Mouse (Mus musculus) Muller cell, postnatal 12 days (primary cell): ENCODE measurements around the gene Ppp6r1.

Experiments used
- DNase-seq: peaks from one replicate; pipeline ENCODE4 v3.0.0-alpha.2; 2015; ENCODE audit errors: inconsistent ontology term

Ppp6r1 gene

DNA sequence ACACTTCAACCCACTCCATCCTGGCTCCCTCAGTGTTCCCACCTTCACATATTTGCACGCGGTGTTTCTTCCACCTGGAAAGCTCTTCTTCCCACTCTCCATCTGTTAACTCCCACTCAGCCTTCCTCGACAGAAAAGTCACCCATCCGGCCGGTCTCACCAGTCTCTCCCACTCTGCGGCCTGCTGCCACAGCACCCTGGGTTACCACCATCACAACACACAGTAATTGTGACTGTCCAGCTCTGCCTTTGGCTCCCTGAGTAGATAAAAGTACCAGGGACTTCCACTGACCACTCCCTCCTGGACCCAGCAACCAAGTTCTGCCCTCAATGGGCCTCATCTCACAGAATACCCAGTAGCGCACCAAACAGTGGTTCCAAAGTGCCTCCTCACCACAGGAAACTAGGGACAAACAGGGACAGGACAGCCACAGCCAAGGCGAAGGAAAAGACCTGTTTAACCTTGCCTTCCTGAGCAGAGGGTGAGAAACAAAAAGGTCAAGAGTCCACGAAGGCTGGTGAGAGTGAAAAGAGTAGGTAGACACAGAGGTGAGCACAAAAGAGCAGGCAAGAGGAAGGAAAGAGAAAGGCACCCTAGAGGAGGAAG is 1.2 kb downstream of the Ppp6r1 start:
- peak; percentile 8 for DNase-seq

DNA sequence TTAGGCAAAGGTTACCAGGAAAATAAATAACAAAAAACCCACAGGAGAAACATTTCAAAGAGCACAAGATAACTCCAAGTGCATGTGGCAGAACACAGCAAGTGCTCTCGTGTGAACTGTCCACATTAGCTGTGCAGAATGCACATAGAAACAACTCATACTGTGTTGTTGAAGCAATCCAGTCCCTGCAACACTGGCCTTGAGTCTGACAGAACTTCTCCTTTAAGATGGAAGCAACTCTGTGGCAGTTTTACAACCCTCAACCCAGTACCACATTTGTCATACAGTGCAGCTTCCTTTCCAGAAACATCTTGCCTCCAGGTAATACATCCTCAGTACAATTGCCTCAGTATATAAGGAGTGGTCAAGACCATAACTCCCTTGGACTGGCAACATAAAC is 2.0 kb downstream of the Ppp6r1 start:
- DNase-seq = no peak

DNA sequence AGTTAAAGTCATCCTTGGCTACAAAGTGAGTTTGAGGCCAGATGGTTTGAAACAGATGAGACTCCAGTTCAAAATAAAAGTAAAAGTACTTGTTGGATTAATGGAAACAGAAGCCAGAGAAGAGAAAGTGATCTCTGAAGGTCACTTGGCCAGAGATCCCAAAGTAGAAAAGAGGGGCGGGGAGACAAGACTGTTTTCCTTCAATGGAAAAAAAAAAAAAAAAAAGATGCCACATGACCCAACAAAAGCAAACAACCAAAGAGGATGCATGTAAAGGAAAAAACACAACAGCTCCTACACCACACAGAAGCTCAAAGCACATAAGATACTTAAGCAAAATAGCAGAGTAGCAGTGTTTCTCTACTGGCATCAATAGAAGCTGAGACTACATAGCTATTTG is 2.9 kb downstream of the Ppp6r1 start:
- no peak for DNase-seq

DNA sequence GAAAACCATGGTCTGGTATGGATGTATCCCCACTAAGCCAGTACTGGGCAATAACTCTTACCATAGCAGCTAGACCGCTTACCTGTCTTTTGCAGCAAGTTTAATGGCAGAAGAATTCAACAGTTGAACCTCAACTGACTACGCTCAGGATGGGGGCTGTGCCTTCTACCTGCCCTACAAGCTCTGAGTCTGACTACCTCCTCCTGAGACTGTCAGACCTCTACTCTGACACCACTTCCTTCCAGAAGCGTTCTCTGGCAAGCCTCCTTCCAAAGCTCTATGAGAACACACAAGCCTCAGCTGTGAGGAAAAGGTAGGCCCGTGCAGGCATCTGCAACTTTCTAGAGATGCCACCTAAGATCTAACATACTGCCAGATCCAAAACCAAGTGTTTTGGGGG is 3.4 kb downstream of the Ppp6r1 start:
- no peak for DNase-seq

DNA sequence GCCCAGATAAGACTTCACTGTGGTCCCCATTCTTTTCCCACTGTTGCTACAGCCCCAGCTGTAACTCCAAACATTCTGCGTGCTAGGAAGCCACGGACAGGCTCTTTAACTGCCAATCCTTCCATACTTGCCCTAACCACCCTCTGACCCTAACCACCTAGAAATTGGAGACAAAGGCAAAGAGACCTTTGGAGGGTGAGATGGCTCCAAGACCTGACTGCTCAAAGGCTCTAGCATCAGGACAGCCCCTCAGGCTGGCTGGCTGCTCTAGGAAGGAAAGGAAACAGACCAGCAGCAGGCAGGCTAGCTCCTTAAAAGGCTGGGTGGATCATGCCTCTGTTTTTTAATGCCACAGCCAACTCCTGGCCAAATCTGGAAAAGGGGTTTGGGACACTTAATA is 4.6 kb downstream of the Ppp6r1 start:
- DNase-seq = no peak

DNA sequence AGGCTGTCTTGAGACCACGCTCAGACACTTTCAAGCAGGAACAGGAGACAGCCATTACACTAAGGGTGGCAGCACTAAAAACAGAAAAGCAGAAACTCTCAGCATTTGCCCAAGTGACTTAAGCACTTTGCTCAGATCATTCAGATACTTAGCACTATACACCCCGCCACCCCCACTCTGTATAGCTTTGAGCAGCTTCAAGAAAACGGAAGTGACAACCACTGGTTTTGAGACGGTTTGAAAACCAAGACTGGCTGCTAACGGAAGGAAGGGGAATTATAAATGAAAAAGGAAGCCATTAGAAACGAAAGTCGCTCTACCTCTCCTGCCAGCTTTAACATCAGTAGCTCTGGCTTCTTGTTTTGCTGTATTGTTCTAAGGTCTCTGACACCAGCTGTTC is 5.0 kb downstream of the Ppp6r1 start:
- DNase-seq = no peak

DNA sequence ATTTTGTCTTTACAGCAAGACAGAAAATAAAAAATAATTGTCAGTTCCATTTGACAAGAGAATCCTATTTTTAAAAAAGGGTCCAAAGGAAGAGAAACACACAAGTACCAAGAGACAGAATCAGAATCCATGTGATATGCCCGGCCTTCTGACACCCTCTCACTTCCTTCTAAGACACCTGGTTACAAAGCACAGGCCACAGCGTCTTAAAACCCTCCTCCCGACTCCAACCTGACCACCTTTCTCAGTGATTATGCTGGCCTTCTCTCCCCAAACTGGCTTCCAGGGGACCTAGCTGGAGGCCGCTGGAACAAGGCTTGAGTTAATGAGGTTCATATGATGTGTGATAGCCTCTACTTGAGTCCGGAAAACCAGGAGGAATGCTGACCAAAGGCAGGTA is 5.5 kb downstream of the Ppp6r1 start:
- no peak for DNase-seq

DNA sequence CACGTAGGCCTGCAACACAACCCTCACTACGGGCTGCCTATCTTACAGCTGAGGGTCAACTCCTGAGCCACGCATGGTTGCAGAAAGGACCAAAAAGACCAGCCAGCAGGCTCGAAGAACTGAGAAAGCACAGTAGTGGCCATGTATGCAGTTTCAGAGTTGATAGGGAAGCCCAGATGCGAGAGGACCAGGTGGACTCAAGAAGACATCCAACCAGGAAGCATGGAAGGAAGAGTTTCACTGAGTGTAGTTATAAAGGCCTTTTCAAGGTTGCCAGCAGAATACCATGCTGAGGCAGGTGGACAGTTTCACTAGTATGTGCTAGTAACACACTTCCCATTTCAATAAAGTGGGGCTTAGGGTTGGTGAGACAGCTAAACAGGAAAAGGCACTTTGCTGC is 6.1 kb downstream of the Ppp6r1 start:
- no peak for DNase-seq

DNA sequence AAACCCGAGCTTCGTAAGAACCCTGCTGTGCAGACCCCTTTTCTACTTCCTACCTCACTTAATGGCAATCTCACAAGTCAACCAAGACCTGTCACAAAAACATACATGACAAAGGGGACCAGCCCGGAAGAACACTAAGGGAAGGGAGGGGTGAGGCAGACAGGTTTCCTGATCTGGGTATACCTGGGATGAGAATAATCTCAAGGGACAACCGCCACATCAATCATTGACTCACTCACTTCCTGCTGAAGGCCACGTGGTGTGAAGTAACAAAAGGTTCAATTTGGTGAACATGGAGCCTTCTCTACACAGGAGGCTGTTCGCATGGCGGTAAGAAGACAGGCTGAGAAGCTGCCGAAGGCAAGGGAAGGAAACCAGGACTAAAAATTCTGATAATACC is 7.2 kb downstream of the Ppp6r1 start:
- no peak for DNase-seq

DNA sequence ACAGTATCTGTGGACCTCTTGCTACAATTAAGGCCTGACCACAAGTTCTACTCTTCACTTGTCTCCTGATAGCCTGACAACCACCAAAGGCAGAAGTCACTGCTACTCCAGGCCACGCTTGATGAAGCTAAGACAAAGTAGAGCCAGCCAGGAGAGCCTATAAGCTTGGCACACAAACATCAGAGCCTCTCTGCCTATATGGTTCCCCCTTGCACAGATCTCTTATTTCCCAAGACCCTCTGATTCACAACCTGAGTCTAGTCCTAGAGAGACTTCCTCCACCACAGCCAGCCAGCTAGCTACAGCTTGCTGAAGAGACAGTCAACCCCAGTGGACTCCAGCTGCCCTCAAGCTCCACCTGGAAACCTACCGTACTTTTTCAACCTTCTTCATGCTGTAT is 10.8 kb downstream of the Ppp6r1 start:
- DNase-seq = no peak

DNA sequence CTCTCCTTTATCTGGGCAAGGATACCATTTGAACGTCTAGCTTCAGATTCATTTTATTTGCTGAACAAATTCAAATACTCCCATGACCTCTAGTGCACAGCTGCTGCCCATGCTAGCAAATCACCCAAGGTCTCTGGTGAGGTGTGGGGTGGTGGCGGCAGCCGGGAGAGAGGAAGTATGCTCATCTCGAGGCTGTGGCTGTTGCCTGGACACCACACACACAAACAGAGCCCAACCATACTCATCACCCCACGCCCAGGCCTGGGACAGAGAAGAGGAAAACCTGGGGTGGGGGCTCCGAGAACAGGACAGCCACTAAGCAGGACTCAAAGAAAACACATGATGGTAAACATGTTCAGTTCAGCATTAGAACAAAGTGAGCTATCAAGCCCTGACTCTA is 11.5 kb downstream of the Ppp6r1 start:
- peak; percentile 9 for DNase-seq

DNA sequence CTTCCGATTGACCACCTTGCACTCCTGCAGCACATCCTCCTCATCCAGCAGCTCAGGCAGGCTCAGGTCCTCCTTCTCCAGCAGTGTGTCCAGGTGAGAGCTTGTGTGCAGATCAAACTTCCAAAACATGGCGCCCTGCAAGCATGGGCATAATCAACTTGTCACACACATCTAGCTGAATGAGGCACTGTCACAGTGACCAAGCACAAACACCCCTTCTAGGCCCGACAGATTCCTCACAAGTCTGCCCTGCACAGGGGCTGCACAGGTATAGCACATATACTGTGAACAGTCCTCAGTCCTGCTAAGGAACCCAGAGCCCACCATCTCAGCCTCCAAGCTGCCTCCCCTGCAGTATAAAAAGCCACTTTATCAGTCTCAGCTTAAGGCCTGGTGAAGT is 12.0 kb downstream of the Ppp6r1 start:
- DNase-seq = no peak

DNA sequence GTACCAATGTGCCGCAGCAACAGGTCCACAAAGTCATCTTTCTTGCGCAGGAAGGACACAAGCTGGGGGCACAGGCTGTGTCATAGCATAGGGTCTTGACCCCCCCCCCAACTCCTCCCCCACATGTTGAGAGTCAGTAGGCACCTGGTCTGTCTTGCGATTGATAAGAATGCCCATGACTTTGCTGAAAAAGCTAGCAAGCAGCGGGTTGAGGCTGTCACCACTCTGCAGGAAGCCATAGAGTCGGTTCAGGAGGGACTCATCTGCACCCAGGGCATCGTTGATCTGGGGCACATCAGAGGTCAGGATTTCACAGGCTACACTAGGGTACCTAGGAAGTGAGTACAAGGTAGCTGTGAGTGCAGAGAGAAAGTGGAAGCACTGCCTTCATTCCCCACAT is 15.6 kb downstream of the Ppp6r1 start:
- no peak for DNase-seq

DNA sequence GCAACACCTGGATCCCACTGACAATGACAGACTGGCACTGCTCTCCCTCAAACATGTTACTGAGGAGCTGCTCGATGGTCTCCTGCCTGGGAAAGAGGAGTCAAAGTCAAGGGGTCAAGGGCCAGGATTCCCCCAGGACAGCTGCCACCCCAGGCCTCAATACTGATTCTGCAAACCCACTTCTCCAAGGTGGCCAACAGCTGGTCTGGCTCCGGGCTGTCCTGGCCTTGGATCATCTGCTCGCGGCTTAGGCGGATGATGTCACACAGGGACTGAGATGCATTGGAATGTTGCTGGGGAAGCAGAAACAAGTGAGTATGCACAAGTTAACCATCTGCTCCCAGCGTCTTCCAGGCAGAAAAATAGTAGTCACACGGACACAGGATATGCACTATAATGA is 16.9 kb downstream of the Ppp6r1 start:
- DNase-seq = no peak

DNA sequence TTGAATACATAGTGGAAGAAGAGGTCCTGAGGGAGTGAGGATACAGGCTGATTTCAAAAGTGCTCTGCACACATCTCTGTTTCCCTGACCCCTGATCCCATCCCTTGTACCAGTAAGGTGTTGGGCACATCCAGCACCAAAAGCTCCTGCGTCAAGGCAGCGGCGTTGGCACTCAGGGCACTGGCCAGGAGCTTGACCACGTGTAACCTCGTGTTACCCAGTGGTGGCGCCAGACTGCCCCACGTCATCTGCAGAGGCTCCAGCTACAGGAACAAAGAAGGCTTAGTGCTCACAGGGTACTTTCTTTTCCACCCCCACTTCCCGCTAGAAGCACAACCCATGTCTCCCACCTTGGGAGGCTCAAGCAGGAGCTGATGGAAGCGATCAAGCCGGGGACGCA is 17.7 kb downstream of the Ppp6r1 start:
- no peak for DNase-seq

DNA sequence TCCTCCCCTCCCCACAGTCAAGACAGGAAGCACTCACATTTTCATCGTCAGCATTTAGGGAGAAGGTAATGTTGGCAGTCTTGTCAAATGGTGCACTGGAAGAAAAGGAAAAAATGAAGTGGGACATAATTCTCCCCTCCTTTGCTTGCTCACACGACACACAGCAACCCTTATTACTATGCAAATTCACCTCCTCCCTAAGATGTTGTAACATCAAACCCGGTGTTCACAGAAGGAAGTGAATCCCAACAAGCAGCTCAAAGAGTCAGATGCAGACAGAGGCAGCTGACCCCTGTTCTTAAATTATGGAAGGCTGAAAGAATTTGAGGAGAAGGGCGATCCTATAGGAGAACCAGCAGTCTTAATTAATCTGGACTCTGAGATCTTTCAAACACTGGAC is 22.6 kb downstream of the Ppp6r1 start:
- DNase-seq = no peak

DNA sequence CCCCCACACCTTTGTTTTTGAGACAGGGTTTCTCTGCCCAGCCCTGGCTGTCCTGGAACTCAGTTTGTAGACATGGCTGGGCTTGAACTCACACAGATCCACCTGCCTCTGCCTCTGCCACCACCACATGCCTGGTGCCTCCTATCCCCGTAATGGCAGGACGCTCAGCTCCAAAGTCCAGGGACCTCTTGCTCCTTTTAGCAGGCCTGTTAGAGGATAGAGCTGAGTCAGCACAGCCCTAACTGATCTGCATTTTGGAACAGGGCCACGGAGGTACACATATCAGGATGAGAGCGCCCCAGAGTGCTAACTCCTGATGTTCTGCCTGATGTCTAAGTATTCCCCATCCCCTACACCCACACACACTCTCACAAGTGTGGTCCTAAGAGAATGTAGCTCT is 27.8 kb downstream of the Ppp6r1 start, which contains the start of gene Tmem86b:
Gene Tmem86b, minus strand, starts transcription at position 392 of the 400 bp plus-strand sequence.
- DNase-seq = no peak

DNA sequence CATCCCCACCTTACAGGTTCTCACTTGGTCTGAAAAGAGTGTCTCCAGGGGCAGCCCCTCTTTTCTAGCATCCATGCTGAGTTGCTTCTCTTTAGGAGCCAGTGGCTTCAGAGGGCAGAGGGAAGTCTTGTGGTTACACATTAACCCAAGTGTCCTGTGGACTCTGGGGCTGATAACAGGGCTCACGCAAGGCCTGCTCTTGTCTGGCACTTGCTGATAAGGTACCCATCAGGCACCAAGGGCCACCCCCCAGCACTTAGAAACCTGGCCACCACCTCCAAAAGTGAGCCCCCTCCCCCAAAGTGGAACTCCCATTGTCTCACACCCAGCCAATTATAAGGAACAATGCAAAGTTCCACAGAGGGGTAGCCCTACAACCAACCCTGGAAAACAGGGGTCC is 28.6 kb downstream of the Ppp6r1 start:
- no peak for DNase-seq

DNA sequence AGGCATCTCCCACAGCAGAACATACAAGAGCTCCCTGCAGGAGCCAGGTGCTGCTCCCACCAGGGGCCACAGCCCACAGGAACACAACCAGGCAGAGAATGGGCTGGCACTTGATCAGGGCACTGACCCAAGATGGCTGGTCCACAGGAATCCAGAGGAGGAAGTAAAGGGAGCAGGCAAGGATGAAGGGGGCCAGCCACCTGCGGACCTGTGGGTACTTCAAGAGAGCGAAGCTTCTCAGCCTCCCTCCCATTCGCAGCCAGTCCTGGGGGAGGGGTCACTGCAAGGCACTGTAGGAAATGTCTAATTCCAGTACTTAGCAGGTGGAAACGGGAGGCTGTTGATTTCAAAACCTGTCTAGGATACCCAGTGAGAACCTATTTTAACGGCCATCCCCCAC is 29.2 kb downstream of the Ppp6r1 start:
- no peak for DNase-seq

DNA sequence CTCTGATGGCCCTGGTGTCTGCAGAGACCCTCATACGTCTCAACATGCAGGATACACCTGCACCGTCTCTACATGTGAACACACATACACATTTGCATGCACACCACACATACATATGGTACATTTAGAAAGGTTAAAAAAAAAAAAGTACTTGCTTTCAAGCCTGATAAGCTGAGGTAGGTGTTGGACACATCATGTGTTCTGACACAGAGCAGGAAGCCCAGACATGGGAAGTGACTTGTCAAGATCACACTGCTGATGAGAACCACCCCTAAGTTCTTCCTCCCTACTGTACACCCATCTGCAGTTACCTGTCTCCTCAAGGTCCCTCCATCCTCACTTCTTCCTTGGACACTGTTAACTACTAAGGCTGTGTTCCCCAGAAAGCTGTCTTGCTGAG is 32.9 kb downstream of the Ppp6r1 start:
- DNase-seq = no peak

DNA sequence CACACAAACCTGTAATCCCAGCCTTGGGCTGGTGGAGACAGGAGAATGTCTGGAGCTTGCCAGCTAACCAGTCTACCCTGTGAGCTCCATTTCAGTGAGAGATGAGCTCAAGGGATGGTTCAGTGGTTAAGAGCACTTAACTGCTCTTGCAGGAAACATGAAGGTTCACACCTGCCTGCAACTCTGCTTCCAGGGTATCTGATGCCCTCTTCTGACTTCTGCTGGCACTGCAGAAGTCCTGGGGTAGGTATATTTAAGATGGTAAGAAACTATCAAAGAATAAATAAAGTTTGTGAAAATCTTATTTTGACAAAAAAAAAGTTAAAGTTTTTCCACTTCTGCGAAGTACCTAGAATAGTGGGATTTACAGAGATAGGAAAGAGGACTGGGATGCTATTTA is 34.5 kb downstream of the Ppp6r1 start:
- no peak for DNase-seq

DNA sequence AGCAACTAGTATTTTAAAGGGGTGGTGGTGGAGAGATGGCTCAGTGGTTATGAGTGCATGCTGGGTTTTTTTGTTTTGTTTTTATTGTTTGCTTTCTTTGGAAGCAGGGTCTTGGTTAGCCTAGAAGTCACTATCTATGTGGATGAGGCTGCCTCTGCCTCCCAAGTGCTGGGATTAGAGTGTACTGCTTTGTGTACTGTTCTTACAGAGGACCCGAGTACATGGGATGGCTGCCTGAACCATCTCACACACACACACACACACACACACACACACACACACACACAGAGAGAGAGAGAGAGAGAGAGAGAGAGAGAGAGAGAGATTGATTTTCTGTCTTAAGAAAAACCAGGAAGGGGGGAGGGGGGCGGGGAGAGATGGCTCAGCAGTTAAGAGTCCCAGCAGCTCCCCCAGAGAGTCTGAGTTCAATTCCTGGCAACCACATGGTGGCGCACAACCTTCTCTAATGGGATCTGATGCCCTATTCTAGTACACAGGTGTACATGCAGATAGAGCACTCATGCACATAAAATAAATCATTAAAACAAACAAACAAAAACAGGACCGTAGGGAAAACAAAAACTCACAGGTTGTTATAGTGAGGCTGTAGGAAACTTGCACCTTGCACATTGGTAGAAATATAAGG is 35.2 kb downstream of the Ppp6r1 start:
- no peak for DNase-seq

DNA sequence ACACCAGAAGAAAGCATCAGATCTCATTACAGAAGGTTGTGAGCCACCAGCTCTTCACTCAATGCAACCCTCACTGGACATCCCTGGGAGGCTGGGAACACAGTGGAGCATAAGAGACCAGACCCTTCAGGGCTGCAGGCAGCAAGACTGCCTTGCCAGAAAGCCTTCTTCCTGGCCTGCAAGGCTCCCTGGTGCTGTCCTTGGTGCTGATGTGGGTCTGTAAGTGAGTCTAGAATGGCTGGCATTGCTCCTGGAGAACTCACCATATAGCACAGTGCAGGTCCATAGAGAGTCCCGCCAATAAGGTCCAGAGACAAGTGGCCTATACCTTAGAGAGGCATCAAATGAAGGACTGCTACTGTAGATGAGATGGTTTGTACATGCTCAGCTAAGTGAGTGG is 38.8 kb downstream of the Ppp6r1 start:
- peak; percentile 48 for DNase-seq
